Mouse (Mus musculus) intestine, embryonic 16.5 days (tissue): ENCODE measurements around the gene Astl. TPM values are rescaled to one million over a fixed set of nuclear protein-coding genes. Genes with fewer than 3 reads are reported as not detected.
A peak's percentile ranks its signal among the peaks of the same experiment; 100 is the strongest.

Experiments
- ATAC-seq: fragments of 200-750 bp; cut with Nextera tagmentation; 2 replicates; pipeline ENCODE4 v1.8.0; 2017; ENCODE audit warnings: moderate TSS enrichment, moderate library complexity
- H3K27ac ChIP-seq: fragments of 300-500 bp; sonication (generic); 2 replicates; pipeline ENCODE4 v1.5.1; 2014; ENCODE audit warnings: mild to moderate bottlenecking, low read length
- H3K27me3 ChIP-seq: fragments of 300-500 bp; sonication (generic); replicated peaks from 2 replicates; pipeline ENCODE4 v1.6.1; 2014; ENCODE audit warnings: low read length, control low read depth, mixed read lengths; ENCODE audit not compliant: control insufficient read depth, insufficient read depth
- H3K36me3 ChIP-seq: fragments of 300-500 bp; sonication (generic); 2 replicates; pipeline ENCODE4 v1.6.1; 2014; ENCODE audit warnings: low read length, control low read depth; ENCODE audit not compliant: control insufficient read depth, insufficient read depth
- H3K4me1 ChIP-seq: fragments of 300-500 bp; sonication (generic); 2 replicates; pipeline ENCODE4 v1.6.1; 2014; ENCODE audit warnings: low read length, control low read depth, mixed read lengths; ENCODE audit not compliant: control insufficient read depth, insufficient read depth
- H3K4me2 ChIP-seq: fragments of 300-500 bp; sonication (generic); 2 replicates; pipeline ENCODE4 v1.6.1; 2014; ENCODE audit warnings: low read depth, low read length, control low read depth
- H3K4me3 ChIP-seq: fragments of 300-500 bp; sonication (generic); 2 replicates; pipeline ENCODE4 v1.5.1; 2014; ENCODE audit warnings: mild to moderate bottlenecking, low read length
- H3K9ac ChIP-seq: fragments of 300-500 bp; sonication (generic); 2 replicates; pipeline ENCODE4 v1.6.1; 2014; ENCODE audit warnings: low read depth, low read length
- H3K9me3 ChIP-seq: fragments of 300-500 bp; sonication (generic); 2 replicates; pipeline ENCODE4 v1.6.1; 2016; ENCODE audit warnings: low read length, control low read depth; ENCODE audit not compliant: control insufficient read depth
- WGBS: fragments of 180-500 bp; shearing (Covaris S2); extraction: QIAGEN DNeasy Blood & Tissue Kit; methylation state at CpG from one replicate; pipeline ENCODE4 v1.1.7; 2014; 5-methylcytosine and 5-hydroxymethylcytosine counted together
- polyA plus RNA-seq: library from polyadenylated mRNA; unstranded; fragments of >200 nt; fragmentation: Nextera tagmentation; extraction: Ambion mirVana; gene quantifications from 2 replicates; pipeline ENCODE4 v1.2.1, GENCODE M21; 2015

Astl gene
- polyA plus RNA-seq, 1 experiment from 2014 or later, result not detected

- Histone ChIP-seq H3K27ac (no peak overlapping the region), H3K27me3 (no peaks in the 10 kb centered on the region), H3K4me2 (no peak overlapping the region), H3K4me3 (no peak overlapping the region), H3K9me3 (no peaks in the 10 kb centered on the region), H3K36me3 (no peaks in the 10 kb centered on the region), H3K4me1 (peaks cover 6% of the 10 kb centered on the region), H3K9ac (no peak overlapping the region)
- 82% methylated on average over 3 of the region's 3 CpGs for WGBS
- no peak for ATAC-seq
Observed at GRCm38 (mm10) chr2:127379250-127379649, 40.8 kb downstream of the Astl start.

- ATAC-seq, result peak; percentile 42; the same call in 1 of the 2 replicates
- Histone ChIP-seq H3K36me3 (no peaks in the 10 kb centered on the region), H3K4me3 (no peak overlapping the region), H3K9me3 (no peaks in the 10 kb centered on the region), H3K4me2 (no peak overlapping the region), H3K9ac (no peak overlapping the region), H3K4me1 (no peaks in the 10 kb centered on the region), H3K27me3 (no peaks in the 10 kb centered on the region), H3K27ac (no peak overlapping the region)
- WGBS, result 58% methylated on average over 7 of the region's 7 CpGs
Observed at GRCm38 (mm10) chr2:127383881-127384280, 45.4 kb downstream of the Astl start.

DNA sequence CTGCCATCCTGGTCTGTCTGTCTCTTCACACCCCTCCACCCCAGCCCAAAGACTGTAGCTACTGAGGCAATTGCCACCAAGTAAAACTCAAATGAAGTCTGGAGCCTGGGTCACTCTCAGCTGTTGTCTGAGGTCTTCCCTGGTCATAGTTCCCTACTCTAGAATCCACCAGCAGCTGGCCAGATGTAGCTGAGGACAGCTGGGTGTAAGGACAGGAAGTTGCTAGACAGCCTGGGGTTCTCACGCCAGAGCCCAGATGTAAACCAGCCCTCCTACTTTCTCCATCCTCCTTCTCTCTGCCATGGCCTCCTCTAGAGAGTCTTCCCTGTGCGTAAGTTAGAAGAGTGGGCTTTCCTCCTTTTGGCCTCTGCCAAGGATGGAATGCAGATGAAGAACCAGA, 49.1 kb downstream of the Astl start:
- no peaks in the 10 kb centered on the region for H3K4me1 ChIP-seq
- no peaks in the 10 kb centered on the region for H3K9me3 ChIP-seq
- no peaks in the 10 kb centered on the region for H3K36me3 ChIP-seq
- 56% methylated on average over 2 of the region's 2 CpGs for WGBS
- H3K27me3 ChIP-seq, result no peaks in the 10 kb centered on the region
- no peak for ATAC-seq
- no peak overlapping the region for H3K4me2 ChIP-seq
- H3K4me3 ChIP-seq, result no peak overlapping the region
- no peak overlapping the region for H3K27ac ChIP-seq
- no peak overlapping the region for H3K9ac ChIP-seq

DNA sequence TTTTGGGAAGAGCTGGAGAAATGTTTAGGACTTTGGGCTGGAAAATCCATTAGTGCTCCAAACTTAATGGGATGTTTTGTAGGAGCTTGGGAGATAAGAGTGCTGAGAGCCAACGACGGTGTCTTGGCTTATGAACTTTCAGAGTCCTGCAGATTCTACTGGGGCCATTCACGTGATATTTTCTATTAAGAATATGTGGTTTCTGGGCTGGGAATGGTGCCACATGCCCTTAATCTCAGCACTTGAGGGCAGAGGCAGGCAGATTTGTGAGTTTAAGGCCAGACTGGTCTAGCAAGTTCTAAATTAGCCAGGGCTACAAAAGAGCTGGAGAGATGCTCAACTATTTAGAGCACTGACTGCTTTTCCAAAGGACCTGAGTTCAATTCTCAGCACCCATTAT, 51.9 kb downstream of the Astl start:
- H3K4me1 ChIP-seq, result no peaks in the 10 kb centered on the region
- no peak overlapping the region for H3K27ac ChIP-seq
- H3K27me3 ChIP-seq, result no peaks in the 10 kb centered on the region
- H3K4me2 ChIP-seq, result no peak overlapping the region
- 59% methylated on average over 3 of the region's 3 CpGs for WGBS
- no peaks in the 10 kb centered on the region for H3K36me3 ChIP-seq
- H3K9ac ChIP-seq, result no peak overlapping the region
- no peaks in the 10 kb centered on the region for H3K9me3 ChIP-seq
- no peak overlapping the region for H3K4me3 ChIP-seq
- ATAC-seq, result no peak

DNA sequence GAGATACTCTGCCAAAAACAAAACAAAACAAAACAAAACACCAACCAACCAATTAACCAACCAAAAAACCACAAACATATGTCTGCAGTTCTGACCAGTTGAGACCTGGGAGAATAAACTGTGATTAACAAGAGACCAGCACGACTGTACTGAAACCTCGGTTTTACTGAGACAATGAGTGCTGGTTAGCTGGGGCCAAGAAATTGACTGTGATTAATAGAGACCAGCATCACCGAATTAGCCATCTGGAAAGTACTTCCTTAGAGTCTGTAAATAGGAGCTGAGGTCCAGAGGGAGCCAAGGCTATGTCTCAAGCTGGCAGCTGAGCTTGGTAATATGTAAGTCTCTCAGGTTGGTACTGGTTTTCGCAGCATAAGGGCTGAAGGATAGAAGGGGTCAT, 52.4 kb downstream of the Astl start:
- 59% methylated on average over 4 of the region's 4 CpGs for WGBS
- no peaks in the 10 kb centered on the region for H3K36me3 ChIP-seq
- H3K9me3 ChIP-seq, result no peaks in the 10 kb centered on the region
- ATAC-seq, result no peak
- no peak overlapping the region for H3K9ac ChIP-seq
- H3K27me3 ChIP-seq, result no peaks in the 10 kb centered on the region
- H3K4me2 ChIP-seq, result no peak overlapping the region
- H3K4me3 ChIP-seq, result no peak overlapping the region
- H3K4me1 ChIP-seq, result no peaks in the 10 kb centered on the region
- H3K27ac ChIP-seq, result no peak overlapping the region

GRCm38 (mm10) chr2:127391323-127391722, 52.9 kb downstream of the Astl start:
- Histone ChIP-seq H3K4me3 (no peak overlapping the region), H3K4me2 (no peak overlapping the region), H3K9ac (no peak overlapping the region), H3K9me3 (no peaks in the 10 kb centered on the region), H3K27me3 (no peaks in the 10 kb centered on the region), H3K36me3 (no peaks in the 10 kb centered on the region), H3K4me1 (no peaks in the 10 kb centered on the region), H3K27ac (no peak overlapping the region)
- 47% methylated on average over 3 of the region's 3 CpGs for WGBS
- ATAC-seq, result peak; percentile 60

GRCm38 (mm10) chr2:127394606-127395161, 56.2 kb downstream of the Astl start:
- no peaks in the 10 kb centered on the region for H3K36me3 ChIP-seq
- no peaks in the 10 kb centered on the region for H3K9me3 ChIP-seq
- H3K27ac ChIP-seq, result no peak overlapping the region
- ATAC-seq, result no peak
- H3K4me1 ChIP-seq, result no peaks in the 10 kb centered on the region
- H3K4me2 ChIP-seq, result no peak overlapping the region
- H3K9ac ChIP-seq, result no peak overlapping the region
- 79% methylated on average over 5 of the region's 5 CpGs for WGBS
- no peaks in the 10 kb centered on the region for H3K27me3 ChIP-seq
- H3K4me3 ChIP-seq, result no peak overlapping the region

DNA sequence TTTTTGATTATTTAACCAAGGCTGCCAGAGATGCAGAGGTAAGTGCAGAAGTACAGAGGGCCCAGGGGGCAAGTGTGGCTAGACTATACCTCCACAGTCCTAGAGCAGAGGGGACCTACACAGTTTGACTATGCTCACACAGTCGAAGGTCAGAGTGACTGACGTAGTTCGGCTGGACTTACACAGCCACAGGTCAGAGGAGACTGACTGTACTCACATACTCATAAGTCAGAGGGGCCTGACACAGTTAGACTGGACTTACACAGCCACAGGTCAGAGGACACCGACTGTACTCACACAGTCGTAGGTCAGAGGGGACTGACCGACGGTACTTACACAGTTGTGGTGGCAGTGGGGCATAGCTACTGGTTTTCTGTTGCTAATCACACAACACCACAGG, 60.3 kb downstream of the Astl start:
- no peaks in the 10 kb centered on the region for H3K27me3 ChIP-seq
- H3K27ac ChIP-seq, result no peak overlapping the region
- no peak overlapping the region for H3K9ac ChIP-seq
- no peak overlapping the region for H3K4me2 ChIP-seq
- WGBS, result 88% methylated on average over 7 of the region's 7 CpGs
- H3K9me3 ChIP-seq, result no peaks in the 10 kb centered on the region
- no peaks in the 10 kb centered on the region for H3K36me3 ChIP-seq
- H3K4me3 ChIP-seq, result no peak overlapping the region
- no peaks in the 10 kb centered on the region for H3K4me1 ChIP-seq
- no peak for ATAC-seq
